Mouse (Mus musculus) gonadal fat pad, adult 2 months (tissue): ENCODE results near the gene Sipa1l1. TPM values are rescaled to one million over a fixed set of nuclear protein-coding genes. Genes with fewer than 3 reads are reported as not detected.

Experiments
- DNase-seq: peaks from one replicate; pipeline ENCODE4 v3.0.0-alpha.2; 2012; ENCODE audit warnings: low read depth
- polyA plus RNA-seq: library from polyadenylated mRNA; depleted of rRNA; stranded (reverse); fragments of >200 nt; gene quantifications from 2 replicates; pipeline ENCODE4 v1.2.3, GENCODE M21; 2012

Gene Sipa1l1
- polyA plus RNA-seq, 1 experiment = 26.8 TPM

- DNase-seq = no peak
These were observed 165.4 kb downstream of the Sipa1l1 start for GRCm38 (mm10) chr12:82334550-82334949.

- no peak for DNase-seq
These were observed 166.0 kb downstream of the Sipa1l1 start for GRCm38 (mm10) chr12:82335095-82335494.

GRCm38 (mm10) chr12:82338550-82338949 is 169.4 kb downstream of the Sipa1l1 start:
- no peak for DNase-seq

GRCm38 (mm10) chr12:82339221-82339861 is 170.2 kb downstream of the Sipa1l1 start:
- DNase-seq = no peak

DNA sequence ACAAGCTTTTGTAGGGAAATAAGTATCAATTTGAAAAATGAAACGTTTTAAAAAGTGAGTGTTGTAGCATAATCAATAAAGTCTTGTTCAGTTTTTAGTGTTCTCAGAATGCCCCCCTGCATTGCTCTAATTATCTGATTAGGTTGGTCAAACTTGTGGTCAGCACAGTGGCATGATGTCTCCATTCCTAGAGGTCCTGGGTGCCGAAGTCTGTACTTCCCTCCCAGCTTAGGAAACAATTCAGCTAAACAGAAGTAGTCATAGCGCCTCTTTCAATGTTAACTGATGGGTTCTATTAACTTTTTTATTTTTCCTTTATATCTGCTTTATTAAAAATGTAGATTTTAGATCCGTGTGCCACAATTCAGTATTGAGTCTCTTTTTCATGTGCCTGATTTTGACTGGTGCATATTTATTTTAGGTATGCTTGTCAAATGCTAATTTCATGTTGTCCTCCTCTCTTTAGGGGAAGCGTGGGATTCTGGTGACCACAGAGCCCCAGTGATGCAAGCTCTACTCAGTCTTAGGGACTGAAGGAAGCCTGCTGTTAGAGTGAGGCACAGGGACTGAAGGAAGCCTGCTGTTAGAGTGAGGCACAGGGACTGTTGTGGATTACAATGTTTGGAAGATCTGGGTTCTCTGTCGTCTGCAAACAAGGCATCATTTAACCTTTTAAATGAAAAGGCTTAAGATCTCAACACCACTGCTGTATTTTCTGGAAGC is 171.2 kb downstream of the Sipa1l1 start:
- DNase-seq = no peak

DNA sequence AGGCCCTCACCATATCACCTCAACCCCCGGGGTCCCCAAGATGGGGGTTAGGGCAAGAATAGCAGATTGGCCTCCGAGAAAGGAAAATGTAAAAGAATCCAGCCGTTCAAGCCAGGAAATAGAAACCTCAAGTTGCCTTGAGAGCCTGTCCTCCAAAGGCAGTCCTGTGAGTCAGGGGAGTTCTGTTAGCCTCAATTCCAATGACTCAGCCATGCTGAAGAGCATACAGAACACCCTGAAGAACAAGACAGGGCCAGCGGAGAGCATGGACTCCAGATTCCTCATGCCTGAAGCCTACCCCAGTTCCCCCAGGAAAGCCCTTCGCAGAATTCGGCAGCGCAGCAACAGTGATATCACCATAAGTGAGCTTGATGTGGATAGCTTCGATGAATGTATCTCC is 172.1 kb downstream of the Sipa1l1 start:
- no peak for DNase-seq

GRCm38 (mm10) chr12:82341696-82342095 is 172.6 kb downstream of the Sipa1l1 start:
- no peak for DNase-seq

DNA sequence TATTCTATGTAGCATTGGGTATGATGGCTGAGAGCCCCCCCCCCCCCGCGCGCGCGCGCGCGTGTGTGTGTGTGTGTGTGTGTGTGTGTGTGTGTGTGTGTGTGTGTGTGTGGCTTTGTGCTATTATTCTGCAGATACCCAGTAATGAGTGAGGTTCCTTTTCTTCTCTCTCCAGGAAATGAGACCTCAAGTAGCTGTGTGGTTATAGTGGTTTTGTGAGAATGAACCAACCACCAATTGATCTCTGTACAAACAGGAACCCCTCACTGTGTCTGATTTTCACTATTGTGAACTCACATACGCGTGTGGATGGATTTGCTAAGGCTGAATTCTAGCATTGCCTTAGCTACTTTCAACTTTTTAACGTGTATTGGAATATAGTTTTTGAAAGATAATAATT is 181.0 kb downstream of the Sipa1l1 start:
- no peak for DNase-seq

DNA sequence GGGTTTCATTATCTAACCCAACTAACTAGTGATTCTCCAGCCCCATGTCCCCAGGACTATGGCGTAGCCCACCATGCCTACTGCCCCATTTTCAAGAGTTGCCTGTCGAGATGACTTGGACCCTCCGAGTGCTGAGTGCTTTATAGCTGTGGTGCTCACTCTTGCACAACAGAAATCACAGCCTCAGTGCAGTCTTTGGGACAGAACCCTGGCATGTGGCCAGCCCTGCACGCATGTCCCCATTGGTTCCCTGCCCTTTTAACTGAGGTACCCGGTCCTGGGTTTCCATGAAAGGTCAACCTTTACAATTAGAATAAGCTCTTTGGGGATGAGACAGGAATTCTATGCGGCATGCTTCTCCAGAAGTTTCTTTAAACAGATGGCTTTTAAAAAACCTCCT is 181.8 kb downstream of the Sipa1l1 start:
- DNase-seq = no peak

GRCm38 (mm10) chr12:82353660-82354059 is 184.5 kb downstream of the Sipa1l1 start:
- DNase-seq = no peak

- DNase-seq = no peak
These were observed 186.5 kb downstream of the Sipa1l1 start for GRCm38 (mm10) chr12:82355419-82356149.

GRCm38 (mm10) chr12:82356476-82356875 is 187.4 kb downstream of the Sipa1l1 start:
- no peak for DNase-seq

DNA sequence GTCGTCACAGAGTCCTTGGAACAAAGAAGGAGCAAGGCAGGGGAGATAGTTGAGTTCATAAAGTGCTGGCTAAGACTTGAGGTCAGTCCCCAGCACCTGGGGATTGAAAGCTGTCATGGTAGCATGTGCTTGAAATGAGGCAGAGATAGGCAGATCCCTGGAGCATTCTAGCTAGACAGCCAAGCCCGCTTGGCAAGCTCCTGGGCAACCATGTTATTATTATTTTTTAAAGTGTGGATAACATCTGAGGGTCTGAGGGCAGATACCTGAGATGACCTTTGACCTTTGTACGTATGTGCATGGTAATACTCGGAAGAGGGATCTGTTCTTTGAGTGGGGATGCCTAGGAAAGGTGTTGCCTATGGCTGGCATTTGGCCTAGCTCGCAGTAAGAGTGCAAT is 188.3 kb downstream of the Sipa1l1 start:
- DNase-seq = no peak

GRCm38 (mm10) chr12:82362796-82363195 is 193.7 kb downstream of the Sipa1l1 start:
- no peak for DNase-seq

DNA sequence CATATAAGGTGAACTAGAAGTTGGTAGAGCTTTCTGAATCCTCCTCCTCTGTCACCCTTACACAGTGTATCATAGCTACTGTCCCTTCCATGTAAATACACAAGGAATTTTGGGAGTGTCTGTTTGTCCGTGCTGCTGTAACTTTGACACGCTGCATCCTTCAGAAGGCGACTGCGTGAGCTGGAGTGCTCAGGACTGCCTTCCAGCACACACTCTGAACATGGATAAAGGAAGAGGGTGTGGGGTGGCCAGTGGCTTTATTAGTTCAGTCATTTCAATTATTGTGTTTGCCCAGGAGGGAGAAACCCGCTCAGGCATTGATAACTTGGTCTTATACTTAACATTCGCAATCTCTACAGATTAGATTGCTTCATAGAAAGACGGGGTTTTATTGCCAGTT is 195.1 kb downstream of the Sipa1l1 start:
- DNase-seq = no peak

DNA sequence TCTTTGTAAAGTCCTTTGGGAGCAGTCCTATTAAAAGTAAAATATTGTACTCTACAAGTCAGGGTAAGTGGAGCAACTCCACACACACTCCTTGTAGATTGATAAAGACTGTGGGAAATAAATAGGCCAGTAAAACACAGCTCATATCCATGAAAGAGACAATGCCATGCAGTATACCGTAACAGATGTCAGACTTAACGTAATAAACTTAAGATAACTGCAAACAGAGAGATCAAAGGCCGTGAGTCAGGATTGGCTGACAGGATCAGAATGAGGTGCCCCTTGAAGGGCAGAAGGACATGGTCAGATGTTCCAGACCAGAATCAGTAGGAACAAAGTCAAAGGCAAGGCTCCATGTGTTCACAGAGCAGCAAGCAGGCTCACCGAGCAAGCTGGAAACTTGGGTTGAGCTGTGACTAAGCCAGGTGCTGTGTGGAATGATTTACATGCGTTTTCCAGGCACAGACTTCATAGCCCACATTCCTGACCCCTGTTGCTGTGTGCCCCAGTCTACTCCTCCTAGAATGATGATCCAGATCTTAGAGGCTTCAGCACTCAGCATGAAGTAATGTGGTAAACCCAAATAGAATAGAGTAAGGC is 196.3 kb downstream of the Sipa1l1 start:
- no peak for DNase-seq

GRCm38 (mm10) chr12:82366754-82367153 is 197.6 kb downstream of the Sipa1l1 start:
- no peak for DNase-seq

DNA sequence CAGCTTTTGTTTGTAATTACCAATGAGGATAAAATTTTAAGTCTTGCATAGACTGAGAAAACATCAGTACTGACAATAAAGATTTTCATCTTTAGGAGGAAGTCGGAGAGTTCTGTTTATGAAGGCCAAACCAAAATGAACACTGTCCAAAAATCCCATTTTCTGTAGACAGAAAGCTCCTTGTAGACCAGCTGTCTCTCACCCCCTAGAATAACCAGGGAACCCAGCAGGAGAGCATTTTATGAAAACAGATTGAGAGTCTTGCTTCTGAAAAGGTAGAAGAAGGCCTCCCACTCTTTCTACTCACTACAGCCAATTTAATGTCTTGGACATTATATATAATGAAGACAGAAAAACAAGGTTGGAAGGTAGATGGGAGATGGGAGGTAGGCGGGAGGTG is 198.2 kb downstream of the Sipa1l1 start:
- DNase-seq = no peak

GRCm38 (mm10) chr12:82367986-82368385 is 198.9 kb downstream of the Sipa1l1 start:
- no peak for DNase-seq

DNA sequence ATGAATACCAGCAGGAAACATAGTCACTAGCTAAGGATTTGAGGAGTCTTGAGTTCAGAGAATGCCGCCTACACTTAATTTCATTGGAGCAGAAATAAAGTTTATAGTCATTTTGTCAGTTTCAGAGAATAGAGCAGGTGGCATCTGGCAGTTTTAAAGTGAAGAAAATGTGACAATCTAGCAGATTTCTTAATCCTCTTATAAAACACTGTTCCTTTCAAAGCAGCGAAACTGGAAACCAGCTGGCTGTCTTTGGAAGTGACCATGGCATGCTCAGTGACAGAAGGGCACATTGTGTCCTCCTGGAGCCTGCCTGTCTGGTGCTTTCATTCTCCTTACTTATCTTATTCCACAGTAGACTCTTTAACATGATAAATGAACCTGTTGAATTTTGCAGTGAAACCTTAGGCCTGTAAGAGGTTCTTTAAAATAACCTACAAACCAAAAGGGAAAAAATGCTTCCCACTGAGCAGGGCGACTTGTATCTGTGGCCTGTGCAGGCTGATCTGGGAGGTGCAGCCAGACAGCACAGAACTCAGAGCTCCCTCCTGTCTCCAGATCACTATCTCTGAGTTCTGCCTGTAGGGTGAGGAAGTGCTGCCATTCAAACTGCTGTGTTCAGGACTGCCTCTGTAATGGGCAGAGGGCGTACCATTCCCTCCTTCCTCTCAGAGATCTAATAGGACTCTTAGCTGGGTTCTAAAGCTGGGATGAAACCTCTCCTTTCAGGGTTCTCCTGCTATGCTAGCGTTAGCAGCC is 200.5 kb downstream of the Sipa1l1 start:
- no peak for DNase-seq

GRCm38 (mm10) chr12:82371266-82371665 is 202.1 kb downstream of the Sipa1l1 start:
- DNase-seq = no peak

GRCm38 (mm10) chr12:82374020-82374419 is 204.9 kb downstream of the Sipa1l1 start:
- no peak for DNase-seq
